Mouse (Mus musculus): ENCODE data around the gene Agpat2. TPM values are rescaled to one million over a fixed set of nuclear protein-coding genes. Genes with fewer than 3 reads are reported as not detected.

The Agpat2 gene
- polyA plus RNA-seq, 1 experiment = 31.3 TPM

GRCm38 (mm10) chr2:26582203-26582602 lies 22.0 kb downstream of the Agpat2 start:
- H3K27me3 ChIP-seq (ENCODE audit: control insufficient read depth, insufficient read depth, insufficient read length) = peaks cover 25% of the 10 kb centered on the region
- no peaks in the 10 kb centered on the region for H3K36me3 ChIP-seq (ENCODE audit: control insufficient read depth, insufficient read depth)
- no peak overlapping the region for H3K4me3 ChIP-seq
- no peak overlapping the region for H3K4me2 ChIP-seq (ENCODE audit: low read depth)
- H3K79me2 ChIP-seq (ENCODE audit: control insufficient read depth, insufficient read depth) = no peaks in the 10 kb centered on the region
- H3ac ChIP-seq (ENCODE audit: control insufficient read depth, insufficient read length) = no peak overlapping the region
- TF ChIP-seq MAX (IDR thresholded peaks at IDR 0.05; ENCODE audit: low read depth) (no peak), MYOG (IDR thresholded peaks at IDR 0.05; ENCODE audit: control insufficient read depth in 1 of 3, insufficient read depth in 1 of 3, insufficient read length in 2 of 3, low read depth in 2 of 3) (no peak), TCF12 (IDR thresholded peaks at IDR 0.05; ENCODE audit: insufficient read depth, poor library complexity, severe bottlenecking) (no peak), POLR2A (IDR thresholded peaks at IDR 0.05; ENCODE audit: insufficient read length, low read depth) (no peak), REST (IDR thresholded peaks at IDR 0.05; ENCODE audit: insufficient read depth, insufficient read length) (no peak), TCF3 (IDR thresholded peaks at IDR 0.05; ENCODE audit: insufficient read length, low read depth) (no peak), MYOD1 (IDR thresholded peaks at IDR 0.05; ENCODE audit: control insufficient read depth in 1 of 3, insufficient read length in 2 of 3, low read depth in 2 of 3) (no peak), POLR2AphosphoS2 (IDR thresholded peaks at IDR 0.05; ENCODE audit: insufficient read length, low read depth) (no peak), E2F4 (IDR thresholded peaks at IDR 0.05; ENCODE audit: insufficient read depth) (no peak), SRF (IDR thresholded peaks at IDR 0.05; ENCODE audit: control insufficient read depth, insufficient read length, low read depth) (no peak), USF1 (IDR thresholded peaks at IDR 0.05; ENCODE audit: low read depth) (no peak), CEBPB (IDR thresholded peaks at IDR 0.05; ENCODE audit: insufficient read depth, poor library complexity, severe bottlenecking) (no peak)

DNA sequence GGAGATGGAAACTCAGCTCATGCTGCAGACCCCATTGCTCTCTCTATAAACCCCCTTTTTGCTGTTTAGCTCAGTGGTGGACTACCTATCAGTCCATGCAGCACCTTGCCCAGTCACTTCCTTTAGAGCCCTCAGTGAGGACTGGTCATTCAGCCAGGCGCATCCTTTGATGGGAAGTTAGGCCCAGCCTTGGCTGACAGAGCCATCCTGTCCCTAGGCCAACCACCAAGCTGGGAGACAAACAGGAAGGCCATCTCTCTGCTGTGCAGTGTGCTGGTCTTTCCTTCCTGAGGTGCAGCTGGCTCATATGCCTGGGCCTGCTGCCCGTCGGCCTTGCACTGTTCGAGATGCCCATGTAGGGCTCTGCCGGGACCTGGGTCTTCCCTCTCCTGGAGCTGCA lies 23.5 kb downstream of the Agpat2 start:
- no peaks in the 10 kb centered on the region for H3K79me2 ChIP-seq (ENCODE audit: control insufficient read depth, insufficient read depth)
- TF ChIP-seq TCF12 (IDR thresholded peaks at IDR 0.05; ENCODE audit: insufficient read depth, poor library complexity, severe bottlenecking) = no peak
- TF ChIP-seq MAX (IDR thresholded peaks at IDR 0.05; ENCODE audit: low read depth) = no peak
- no peak for TF ChIP-seq POLR2AphosphoS2 (IDR thresholded peaks at IDR 0.05; ENCODE audit: insufficient read length, low read depth)
- no peak for TF ChIP-seq SRF (IDR thresholded peaks at IDR 0.05; ENCODE audit: control insufficient read depth, insufficient read length, low read depth)
- TF ChIP-seq MYOG (IDR thresholded peaks at IDR 0.05; ENCODE audit: control insufficient read depth in 1 of 3, insufficient read depth in 1 of 3, insufficient read length in 2 of 3, low read depth in 2 of 3) = no peak
- no peak for TF ChIP-seq TCF3 (IDR thresholded peaks at IDR 0.05; ENCODE audit: insufficient read length, low read depth)
- no peak for TF ChIP-seq USF1 (IDR thresholded peaks at IDR 0.05; ENCODE audit: low read depth)
- no peak for TF ChIP-seq MYOD1 (IDR thresholded peaks at IDR 0.05; ENCODE audit: control insufficient read depth in 1 of 3, insufficient read length in 2 of 3, low read depth in 2 of 3)
- TF ChIP-seq E2F4 (IDR thresholded peaks at IDR 0.05; ENCODE audit: insufficient read depth) = no peak
- TF ChIP-seq REST (IDR thresholded peaks at IDR 0.05; ENCODE audit: insufficient read depth, insufficient read length) = no peak
- no peak for TF ChIP-seq CEBPB (IDR thresholded peaks at IDR 0.05; ENCODE audit: insufficient read depth, poor library complexity, severe bottlenecking)
- no peak for TF ChIP-seq POLR2A (IDR thresholded peaks at IDR 0.05; ENCODE audit: insufficient read length, low read depth)

DNA sequence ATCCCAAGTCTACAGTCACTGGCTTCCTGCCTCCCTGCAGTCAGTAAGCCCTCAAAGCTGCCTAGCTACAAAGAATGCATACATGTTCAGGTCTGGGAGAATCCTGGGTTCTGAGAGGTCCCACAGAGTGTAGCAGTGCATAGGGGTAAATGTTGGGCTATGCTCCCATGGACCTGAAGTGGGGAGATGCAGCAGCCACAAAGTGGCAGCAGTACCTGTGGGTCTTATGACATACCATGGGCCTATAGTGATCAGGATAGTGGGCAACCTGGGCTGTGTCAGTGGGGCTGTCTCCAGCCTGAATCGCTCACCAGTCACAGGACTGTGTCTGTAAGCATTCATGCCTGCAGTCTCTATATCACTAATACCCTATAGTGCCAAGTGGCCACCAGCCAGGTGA lies 24.5 kb downstream of the Agpat2 start, which contains the start of gene Egfl7:
TSS of gene Egfl7 (plus strand) at position 301 of the 400 bp plus-strand sequence.
- no peak within 1 kb of the TSS for H3K4me3 ChIP-seq
- no peaks in the 10 kb centered on the region for H3K36me3 ChIP-seq (ENCODE audit: control insufficient read depth, insufficient read depth)
- TF ChIP-seq E2F4 (IDR thresholded peaks at IDR 0.05; ENCODE audit: insufficient read depth) (no peak), USF1 (IDR thresholded peaks at IDR 0.05; ENCODE audit: low read depth) (no peak), TCF12 (IDR thresholded peaks at IDR 0.05; ENCODE audit: insufficient read depth, poor library complexity, severe bottlenecking) (no peak), POLR2AphosphoS2 (IDR thresholded peaks at IDR 0.05; ENCODE audit: insufficient read length, low read depth) (no peak)
- no peak within 1 kb of the TSS for H3ac ChIP-seq (ENCODE audit: control insufficient read depth, insufficient read length)
- H3K79me2 ChIP-seq (ENCODE audit: control insufficient read depth, insufficient read depth) = no peaks in the 10 kb centered on the region
- no peak within 1 kb of the TSS for H3K4me2 ChIP-seq (ENCODE audit: low read depth)
- peaks cover 13% of the 10 kb centered on the region for H3K27me3 ChIP-seq (ENCODE audit: control insufficient read depth, insufficient read depth, insufficient read length)

More for the DNA sequence above, 23.5 kb downstream of the Agpat2 start:
- Histone ChIP-seq H3K4me3 (no peak overlapping the region), H3K36me3 (ENCODE audit: control insufficient read depth, insufficient read depth) (no peaks in the 10 kb centered on the region), H3K27me3 (ENCODE audit: control insufficient read depth, insufficient read depth, insufficient read length) (peaks cover 19% of the 10 kb centered on the region), H3K4me2 (ENCODE audit: low read depth) (no peak overlapping the region), H3ac (ENCODE audit: control insufficient read depth, insufficient read length) (no peak overlapping the region)

GRCm38 (mm10) chr2:26578369-26578768 lies 25.8 kb downstream of the Agpat2 start:
- Histone ChIP-seq H3K4me3 (no peak overlapping the region), H3K27me3 (ENCODE audit: control insufficient read depth, insufficient read depth, insufficient read length) (peaks cover 6% of the 10 kb centered on the region), H3K36me3 (ENCODE audit: control insufficient read depth, insufficient read depth) (no peaks in the 10 kb centered on the region), H3K4me2 (ENCODE audit: low read depth) (no peak overlapping the region), H3ac (ENCODE audit: control insufficient read depth, insufficient read length) (no peak overlapping the region), H3K79me2 (ENCODE audit: control insufficient read depth, insufficient read depth) (no peaks in the 10 kb centered on the region)
- TF ChIP-seq MAX (IDR thresholded peaks at IDR 0.05; ENCODE audit: low read depth) = no peak
- TF ChIP-seq POLR2AphosphoS2 (IDR thresholded peaks at IDR 0.05; ENCODE audit: insufficient read length, low read depth) = no peak
- no peak for TF ChIP-seq MYOG (IDR thresholded peaks at IDR 0.05; ENCODE audit: control insufficient read depth in 1 of 3, insufficient read depth in 1 of 3, insufficient read length in 2 of 3, low read depth in 2 of 3)
- TF ChIP-seq POLR2A (IDR thresholded peaks at IDR 0.05; ENCODE audit: insufficient read length, low read depth) = no peak
- no peak for TF ChIP-seq TCF12 (IDR thresholded peaks at IDR 0.05; ENCODE audit: insufficient read depth, poor library complexity, severe bottlenecking)
- TF ChIP-seq SRF (IDR thresholded peaks at IDR 0.05; ENCODE audit: control insufficient read depth, insufficient read length, low read depth) = no peak
- TF ChIP-seq REST (IDR thresholded peaks at IDR 0.05; ENCODE audit: insufficient read depth, insufficient read length) = no peak
- no peak for TF ChIP-seq USF1 (IDR thresholded peaks at IDR 0.05; ENCODE audit: low read depth)
- TF ChIP-seq E2F4 (IDR thresholded peaks at IDR 0.05; ENCODE audit: insufficient read depth) = no peak
- TF ChIP-seq MYOD1 (IDR thresholded peaks at IDR 0.05; ENCODE audit: control insufficient read depth in 1 of 3, insufficient read length in 2 of 3, low read depth in 2 of 3) = no peak
- no peak for TF ChIP-seq CEBPB (IDR thresholded peaks at IDR 0.05; ENCODE audit: insufficient read depth, poor library complexity, severe bottlenecking)

DNA sequence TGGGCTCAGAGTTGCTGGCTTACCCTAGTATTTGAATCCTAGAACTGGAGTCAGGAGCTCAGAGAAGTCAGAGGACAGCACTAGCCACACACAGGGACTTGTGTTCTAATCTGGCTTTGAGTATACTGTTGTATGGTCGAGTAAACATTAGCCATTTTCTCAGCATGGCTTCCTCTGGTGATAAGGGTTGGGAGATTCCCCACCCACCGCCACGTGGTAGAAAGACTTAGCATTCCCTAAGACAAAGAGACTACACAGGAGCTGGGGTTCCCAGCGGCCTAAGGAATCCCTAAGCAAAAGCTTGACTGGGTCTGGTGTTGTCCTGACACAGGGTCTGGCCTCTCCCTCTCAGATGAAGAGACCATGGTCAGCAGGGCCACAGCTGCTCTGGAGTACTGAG lies 27.8 kb downstream of the Agpat2 start:
- Histone ChIP-seq H3K4me3 (no peak overlapping the region), H3K4me2 (ENCODE audit: low read depth) (no peak overlapping the region), H3K27me3 (ENCODE audit: control insufficient read depth, insufficient read depth, insufficient read length) (no peaks in the 10 kb centered on the region), H3ac (ENCODE audit: control insufficient read depth, insufficient read length) (no peak overlapping the region), H3K36me3 (ENCODE audit: control insufficient read depth, insufficient read depth) (no peaks in the 10 kb centered on the region), H3K79me2 (ENCODE audit: control insufficient read depth, insufficient read depth) (no peaks in the 10 kb centered on the region)
- TF ChIP-seq SRF (IDR thresholded peaks at IDR 0.05; ENCODE audit: control insufficient read depth, insufficient read length, low read depth) (no peak), TCF3 (IDR thresholded peaks at IDR 0.05; ENCODE audit: insufficient read length, low read depth) (no peak), CEBPB (IDR thresholded peaks at IDR 0.05; ENCODE audit: insufficient read depth, poor library complexity, severe bottlenecking) (no peak), USF1 (IDR thresholded peaks at IDR 0.05; ENCODE audit: low read depth) (no peak), MYOG (IDR thresholded peaks at IDR 0.05; ENCODE audit: control insufficient read depth in 1 of 3, insufficient read depth in 1 of 3, insufficient read length in 2 of 3, low read depth in 2 of 3) (no peak), E2F4 (IDR thresholded peaks at IDR 0.05; ENCODE audit: insufficient read depth) (no peak), MYOD1 (IDR thresholded peaks at IDR 0.05; ENCODE audit: control insufficient read depth in 1 of 3, insufficient read length in 2 of 3, low read depth in 2 of 3) (no peak), POLR2AphosphoS2 (IDR thresholded peaks at IDR 0.05; ENCODE audit: insufficient read length, low read depth) (no peak), MAX (IDR thresholded peaks at IDR 0.05; ENCODE audit: low read depth) (no peak), POLR2A (IDR thresholded peaks at IDR 0.05; ENCODE audit: insufficient read length, low read depth) (no peak), REST (IDR thresholded peaks at IDR 0.05; ENCODE audit: insufficient read depth, insufficient read length) (no peak), TCF12 (IDR thresholded peaks at IDR 0.05; ENCODE audit: insufficient read depth, poor library complexity, severe bottlenecking) (no peak)
